Mouse (Mus musculus): ENCODE measurements at regions not wholly inside any gene's neighbourhood (a gene's known extent, or its start where the extent isn't known, plus 50 kb on each side); places are given as distances from the start of the nearest gene placed in this dataset.

DNA sequence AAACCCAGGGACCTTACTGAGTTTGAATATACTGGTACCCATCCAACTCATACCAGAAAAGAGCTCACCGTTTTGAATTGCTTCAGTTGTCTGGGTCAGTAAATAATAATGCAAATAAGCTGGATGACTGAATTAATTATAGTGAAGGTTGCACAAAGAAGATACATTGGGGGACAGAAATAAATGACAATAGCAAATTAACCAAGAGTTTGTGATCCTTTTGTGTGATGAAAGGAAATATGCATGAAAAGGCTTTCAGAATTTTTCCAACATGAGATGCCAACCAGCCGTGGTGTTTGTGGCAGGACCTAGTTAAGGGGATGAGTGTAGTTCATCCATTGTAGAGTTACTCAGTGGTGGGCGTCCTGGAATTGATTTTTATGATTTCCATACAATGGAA is 186.5 kb upstream of the Pik3r1 start:
- H3K27ac ChIP-seq (ENCODE audit: control insufficient read depth, insufficient read depth, low read length) = no peak overlapping the region
- 92% methylated on average over 3 of the region's 3 CpGs for WGBS
- H3K27me3 ChIP-seq (ENCODE audit: control insufficient read depth, insufficient read depth, low read length) = no peaks in the 10 kb centered on the region
- H3K4me1 ChIP-seq (replicated peaks; ENCODE audit: control insufficient read depth, insufficient read depth, low read length) = no peaks in the 10 kb centered on the region
- no peak overlapping the region for H3K4me3 ChIP-seq (ENCODE audit: control insufficient read depth, insufficient read depth, low read length)
- TF ChIP-seq CTCF (IDR thresholded peaks at IDR 0.05; ENCODE audit: borderline replicate concordance, control insufficient read depth, extremely low read depth, insufficient read depth, low read length, poor library complexity) = no peak
- no peak for TF ChIP-seq POLR2A (IDR thresholded peaks at IDR 0.05; ENCODE audit: control insufficient read depth, extremely low read depth, insufficient read depth, low read length, poor library complexity)
- no peak for DNase-seq
- no peaks in the 10 kb centered on the region for H3K36me3 ChIP-seq (ENCODE audit: control insufficient read depth, insufficient read depth, low read length)

DNA sequence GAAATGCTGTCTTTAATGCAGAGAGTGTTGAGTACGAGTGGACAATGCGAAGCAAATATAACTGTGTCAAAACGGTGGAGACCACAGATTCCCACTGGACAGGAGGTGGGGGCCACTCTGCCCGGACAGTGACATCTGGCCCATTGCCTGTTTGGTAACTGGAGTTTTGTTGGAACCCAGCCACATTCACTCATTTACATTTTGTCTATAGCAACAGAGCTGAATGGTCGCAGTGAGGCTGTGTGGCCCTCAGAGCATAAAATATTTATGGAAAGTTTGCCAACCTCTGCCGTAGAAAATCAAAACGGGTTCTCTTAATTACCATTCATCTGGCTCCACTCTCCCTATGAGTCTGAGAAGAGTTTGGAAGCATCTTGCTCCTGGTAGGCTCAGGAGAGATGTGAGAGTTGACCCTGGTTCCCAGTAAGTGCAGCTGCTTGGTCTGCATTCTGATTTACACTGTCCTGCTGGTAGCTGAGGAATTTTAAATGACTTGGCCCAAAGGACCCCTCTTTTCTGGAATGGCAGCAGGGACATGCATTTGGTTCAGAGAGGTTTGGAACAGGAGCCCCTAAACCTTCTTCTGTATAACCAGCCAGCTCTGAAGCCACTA is 187.9 kb upstream of the Pik3r1 start:
- H3K27me3 ChIP-seq (ENCODE audit: control insufficient read depth, insufficient read depth, low read length) = no peaks in the 10 kb centered on the region
- DNase-seq = no peak
- H3K27ac ChIP-seq (ENCODE audit: control insufficient read depth, insufficient read depth, low read length) = no peak overlapping the region
- 96% methylated on average over 7 of the region's 7 CpGs for WGBS
- H3K36me3 ChIP-seq (ENCODE audit: control insufficient read depth, insufficient read depth, low read length) = no peaks in the 10 kb centered on the region
- no peaks in the 10 kb centered on the region for H3K4me1 ChIP-seq (replicated peaks; ENCODE audit: control insufficient read depth, insufficient read depth, low read length)
- TF ChIP-seq POLR2A (IDR thresholded peaks at IDR 0.05; ENCODE audit: control insufficient read depth, extremely low read depth, insufficient read depth, low read length, poor library complexity) = no peak
- TF ChIP-seq CTCF (IDR thresholded peaks at IDR 0.05; ENCODE audit: borderline replicate concordance, control insufficient read depth, extremely low read depth, insufficient read depth, low read length, poor library complexity) = no peak
- no peak overlapping the region for H3K4me3 ChIP-seq (ENCODE audit: control insufficient read depth, insufficient read depth, low read length)

DNA sequence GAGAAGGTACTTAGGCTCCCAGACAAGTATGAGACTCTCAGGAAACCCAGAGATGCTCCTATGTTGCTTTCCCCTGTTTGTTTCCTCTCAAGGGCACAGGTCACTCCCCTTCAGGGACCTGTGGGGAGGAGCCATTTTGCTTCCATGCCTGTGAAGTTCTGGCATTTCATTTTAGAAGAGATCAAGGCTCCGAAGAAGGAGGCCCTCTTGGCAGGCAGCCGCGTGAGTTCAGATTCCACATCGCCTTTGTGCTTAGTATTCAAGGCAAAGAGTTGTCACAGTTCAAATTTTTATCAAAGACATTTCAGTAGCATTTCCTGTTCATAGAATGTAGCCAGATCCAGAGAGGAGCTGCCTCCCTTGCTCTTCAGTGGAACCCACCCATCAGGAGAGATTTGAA is 189.8 kb upstream of the Pik3r1 start:
- 98% methylated on average over 4 of the region's 4 CpGs for WGBS
- TF ChIP-seq POLR2A (IDR thresholded peaks at IDR 0.05; ENCODE audit: control insufficient read depth, extremely low read depth, insufficient read depth, low read length, poor library complexity) = no peak
- no peak for TF ChIP-seq CTCF (IDR thresholded peaks at IDR 0.05; ENCODE audit: borderline replicate concordance, control insufficient read depth, extremely low read depth, insufficient read depth, low read length, poor library complexity)
- no peak overlapping the region for H3K27ac ChIP-seq (ENCODE audit: control insufficient read depth, insufficient read depth, low read length)
- no peak overlapping the region for H3K4me3 ChIP-seq (ENCODE audit: control insufficient read depth, insufficient read depth, low read length)
- H3K27me3 ChIP-seq (ENCODE audit: control insufficient read depth, insufficient read depth, low read length) = no peaks in the 10 kb centered on the region
- H3K4me1 ChIP-seq (replicated peaks; ENCODE audit: control insufficient read depth, insufficient read depth, low read length) = no peaks in the 10 kb centered on the region
- no peak for DNase-seq
- H3K36me3 ChIP-seq (ENCODE audit: control insufficient read depth, insufficient read depth, low read length) = no peaks in the 10 kb centered on the region

GRCm38 (mm10) chr13:101965537-101965936 is 197.5 kb upstream of the Pik3r1 start:
- 93% methylated on average over 7 of the region's 7 CpGs for WGBS
- Histone ChIP-seq H3K27me3 (ENCODE audit: control insufficient read depth, insufficient read depth, low read length) (no peaks in the 10 kb centered on the region), H3K36me3 (ENCODE audit: control insufficient read depth, insufficient read depth, low read length) (no peaks in the 10 kb centered on the region), H3K4me1 (replicated peaks; ENCODE audit: control insufficient read depth, insufficient read depth, low read length) (no peaks in the 10 kb centered on the region), H3K4me3 (ENCODE audit: control insufficient read depth, insufficient read depth, low read length) (no peak overlapping the region), H3K27ac (ENCODE audit: control insufficient read depth, insufficient read depth, low read length) (no peak overlapping the region)
- no peak for DNase-seq
- TF ChIP-seq CTCF (IDR thresholded peaks at IDR 0.05; ENCODE audit: borderline replicate concordance, control insufficient read depth, extremely low read depth, insufficient read depth, low read length, poor library complexity) = no peak
- TF ChIP-seq POLR2A (IDR thresholded peaks at IDR 0.05; ENCODE audit: control insufficient read depth, extremely low read depth, insufficient read depth, low read length, poor library complexity) = no peak

- H3K36me3 ChIP-seq (ENCODE audit: control insufficient read depth, insufficient read depth, low read length) = no peaks in the 10 kb centered on the region
- WGBS = 88% methylated on average over 8 of the region's 8 CpGs
- DNase-seq = no peak
Measured at GRCm38 (mm10) chr13:101966799-101967397, 198.9 kb upstream of the Pik3r1 start.

DNA sequence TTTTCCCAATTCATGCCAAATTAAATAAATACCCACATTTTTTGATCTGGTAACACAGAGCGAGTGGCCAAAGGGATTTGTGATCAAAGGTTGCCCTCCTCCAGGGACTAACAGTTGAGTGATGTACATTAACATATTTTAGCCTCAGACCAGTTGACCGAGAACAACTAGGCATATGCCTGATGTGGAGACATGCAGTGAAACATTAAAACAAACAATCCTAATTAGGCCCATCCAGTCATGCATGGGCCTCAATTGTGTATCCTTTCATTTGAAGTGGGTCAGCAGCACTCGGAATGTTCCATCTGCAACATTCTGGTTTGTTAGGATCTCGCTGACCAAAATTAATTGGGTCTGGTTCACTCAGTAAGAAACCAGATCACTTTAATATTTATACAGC is 199.4 kb upstream of the Pik3r1 start:
- WGBS = 95% methylated on average over 4 of the region's 4 CpGs
- Histone ChIP-seq H3K4me1 (replicated peaks; ENCODE audit: control insufficient read depth, insufficient read depth, low read length) (no peaks in the 10 kb centered on the region), H3K36me3 (ENCODE audit: control insufficient read depth, insufficient read depth, low read length) (no peaks in the 10 kb centered on the region), H3K27ac (ENCODE audit: control insufficient read depth, insufficient read depth, low read length) (no peak overlapping the region), H3K4me3 (ENCODE audit: control insufficient read depth, insufficient read depth, low read length) (no peak overlapping the region), H3K27me3 (ENCODE audit: control insufficient read depth, insufficient read depth, low read length) (no peaks in the 10 kb centered on the region)
- TF ChIP-seq CTCF (IDR thresholded peaks at IDR 0.05; ENCODE audit: borderline replicate concordance, control insufficient read depth, extremely low read depth, insufficient read depth, low read length, poor library complexity) (no peak), POLR2A (IDR thresholded peaks at IDR 0.05; ENCODE audit: control insufficient read depth, extremely low read depth, insufficient read depth, low read length, poor library complexity) (no peak)
- no peak for DNase-seq

More at GRCm38 (mm10) chr13:101966799-101967397, 198.9 kb upstream of the Pik3r1 start:
- Histone ChIP-seq H3K4me3 (ENCODE audit: control insufficient read depth, insufficient read depth, low read length) (no peak overlapping the region), H3K4me1 (replicated peaks; ENCODE audit: control insufficient read depth, insufficient read depth, low read length) (no peaks in the 10 kb centered on the region), H3K27ac (ENCODE audit: control insufficient read depth, insufficient read depth, low read length) (no peak overlapping the region), H3K27me3 (ENCODE audit: control insufficient read depth, insufficient read depth, low read length) (no peaks in the 10 kb centered on the region)
- TF ChIP-seq CTCF (IDR thresholded peaks at IDR 0.05; ENCODE audit: borderline replicate concordance, control insufficient read depth, extremely low read depth, insufficient read depth, low read length, poor library complexity) (no peak), POLR2A (IDR thresholded peaks at IDR 0.05; ENCODE audit: control insufficient read depth, extremely low read depth, insufficient read depth, low read length, poor library complexity) (no peak)
